Mouse (Mus musculus): ENCODE measurements around the gene Cdyl2.

Cdyl2 gene

DNA sequence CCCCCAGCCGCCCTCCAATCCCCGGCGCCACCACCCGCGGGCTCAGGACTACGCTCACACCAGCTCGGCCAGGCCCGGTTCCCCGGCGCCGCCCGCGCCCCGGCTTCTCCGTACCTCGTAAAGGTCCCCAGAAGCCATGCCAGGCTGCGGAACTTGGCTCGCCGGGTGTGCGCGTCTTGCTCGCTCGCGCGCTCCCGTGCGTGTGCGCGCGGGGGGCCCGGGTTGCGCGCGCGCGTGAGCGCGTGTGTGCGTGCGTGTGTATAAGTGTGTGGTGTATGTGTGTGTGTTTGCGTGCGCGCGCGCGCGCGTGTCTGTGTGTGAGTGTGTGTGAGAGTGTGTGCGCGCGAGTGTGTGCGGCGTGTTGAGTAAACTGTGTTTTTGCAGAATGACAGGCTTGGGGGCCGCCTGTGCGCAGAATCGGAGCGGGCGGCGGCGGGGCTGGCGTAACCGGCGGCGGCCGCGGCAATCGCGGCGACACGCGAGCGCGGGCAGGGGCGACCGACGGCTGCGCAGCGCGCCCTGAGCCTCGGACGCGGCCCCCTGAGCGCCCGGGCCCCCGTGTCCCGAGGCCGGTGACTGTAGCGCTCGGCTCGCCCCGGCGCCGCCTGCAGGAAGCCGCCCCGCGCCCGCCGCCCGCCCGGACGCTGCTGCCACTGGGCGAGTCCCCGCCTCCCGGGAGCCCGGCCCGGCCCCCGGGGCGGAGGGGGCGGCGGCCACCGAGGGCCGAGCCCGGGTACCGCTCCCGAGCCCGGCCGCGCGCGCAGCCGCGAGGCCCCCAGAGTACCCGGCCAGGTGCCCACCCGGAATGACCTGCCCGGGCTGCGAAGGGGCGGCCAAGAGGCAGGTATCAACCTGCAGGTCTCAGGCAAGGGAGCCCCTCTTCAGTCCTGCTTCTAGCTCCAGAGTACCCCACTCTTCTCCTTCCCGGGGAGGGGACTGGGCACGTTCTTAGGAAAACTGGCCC, at the start of gene Cdyl2:
Gene Cdyl2 (minus strand): TSS at position 308 of the 964 bp plus-strand sequence.
- DNase-seq (ENCODE audit: low spot score in 2 of 2): peak; percentile 78 to 90

DNA sequence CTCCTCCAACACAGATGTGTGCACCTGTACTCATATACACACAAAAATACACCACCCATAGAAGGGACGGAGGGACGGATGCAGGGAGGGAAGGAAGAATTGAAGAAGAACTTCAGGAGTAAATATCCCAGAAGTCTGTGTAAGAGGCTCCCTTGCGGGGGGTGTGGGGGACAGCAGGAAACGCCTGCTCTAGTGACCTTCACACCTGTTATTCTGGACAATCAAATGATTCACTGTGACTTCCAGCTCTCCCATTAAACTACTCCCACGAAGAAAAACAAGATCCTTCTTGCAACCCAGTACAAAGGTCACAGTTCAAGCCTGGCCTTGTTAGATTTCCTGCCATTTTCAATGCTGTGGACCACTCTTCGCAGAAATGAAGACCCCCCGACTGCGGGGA, 47.8 kb upstream of the Cdyl2 start:
- DNase-seq (ENCODE audit: low spot score in 2 of 2): no peak

- no peak for DNase-seq (ENCODE audit: low spot score in 2 of 2)
These were observed 41.4 kb upstream of the Cdyl2 start for GRCm38 (mm10) chr8:116774220-116774619.

DNA sequence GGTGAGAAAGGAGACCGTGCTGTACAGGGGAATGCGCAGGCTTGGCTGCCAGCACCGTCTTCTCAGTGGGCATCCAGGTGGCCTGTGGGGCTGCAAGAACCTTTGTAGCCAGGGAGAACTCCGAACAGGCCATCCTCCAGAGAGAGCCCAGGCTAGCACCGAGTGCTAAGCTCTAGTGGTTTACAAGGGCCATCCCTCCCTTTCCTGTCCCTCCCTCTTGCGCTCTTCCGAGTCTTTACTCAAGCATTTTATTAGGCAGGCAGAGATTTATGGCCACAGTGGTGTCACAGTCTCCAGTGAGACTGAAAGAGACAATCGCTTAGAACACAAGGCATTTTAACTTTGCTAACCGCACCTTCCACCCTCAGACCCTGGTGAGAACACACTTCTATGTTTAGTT, 39.9 kb upstream of the Cdyl2 start:
- DNase-seq (ENCODE audit: low spot score in 2 of 2): no peak

DNA sequence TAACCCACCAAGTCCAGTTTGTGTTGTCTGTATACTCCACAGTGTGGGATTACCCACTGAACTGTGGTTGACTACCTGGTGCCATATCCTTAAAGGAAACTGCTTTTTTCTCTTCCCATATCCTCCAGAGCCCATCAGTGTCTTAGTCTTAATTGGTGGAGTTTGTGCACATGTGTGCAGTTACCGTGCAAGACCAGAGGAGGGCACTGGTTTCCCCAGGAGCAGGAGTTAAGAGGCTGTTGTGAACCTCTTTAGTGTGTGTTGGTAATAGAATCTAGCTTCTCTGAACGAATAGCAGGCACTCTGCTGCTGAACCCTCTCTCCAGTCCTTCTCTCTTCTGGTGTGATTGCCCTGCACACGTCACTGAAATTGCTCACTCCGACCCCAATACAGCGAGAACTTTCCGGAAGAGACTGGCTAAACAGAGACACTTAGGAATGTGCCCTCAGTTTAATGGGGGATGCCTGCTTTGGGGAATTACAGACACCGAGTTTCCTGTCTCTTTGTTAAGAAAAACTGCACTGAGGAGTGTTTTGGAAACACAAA, 39.1 kb upstream of the Cdyl2 start:
- DNase-seq (ENCODE audit: low spot score in 2 of 2): no peak

- DNase-seq (ENCODE audit: low spot score in 2 of 2): no peak
These were observed 38.0 kb upstream of the Cdyl2 start for GRCm38 (mm10) chr8:116770756-116771155.

- DNase-seq (ENCODE audit: low spot score in 2 of 2): no peak
These were observed 23.4 kb upstream of the Cdyl2 start for GRCm38 (mm10) chr8:116756174-116756573.

- no peak for DNase-seq (ENCODE audit: low spot score in 2 of 2)
These were observed 22.8 kb upstream of the Cdyl2 start for GRCm38 (mm10) chr8:116755557-116755956.

GRCm38 (mm10) chr8:116740726-116741125, 7.9 kb upstream of the Cdyl2 start:
- no peak for DNase-seq (ENCODE audit: low spot score in 2 of 2)

GRCm38 (mm10) chr8:116735306-116735705, 2.5 kb upstream of the Cdyl2 start:
- DNase-seq (ENCODE audit: low spot score in 2 of 2): peak; percentile 30 to 31

DNA sequence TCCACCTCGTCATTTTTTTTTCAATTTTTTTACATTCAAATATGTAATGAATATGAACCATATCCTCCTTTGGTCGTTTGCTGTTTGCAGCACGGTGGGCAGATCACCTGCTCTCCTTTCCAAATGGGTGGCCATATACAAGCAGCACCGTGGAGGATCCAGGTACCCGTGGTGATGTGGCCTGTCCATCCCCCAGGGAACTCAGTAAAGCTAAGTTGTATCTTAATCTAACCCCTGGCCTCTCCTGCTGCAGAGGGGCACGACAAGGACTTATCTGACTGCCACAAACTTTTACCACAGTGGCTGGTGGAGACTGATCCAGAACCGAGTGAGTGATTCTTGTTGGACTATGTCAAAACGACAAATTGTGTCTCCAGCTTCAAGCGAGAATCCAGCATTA, 1.4 kb upstream of the Cdyl2 start:
- DNase-seq (ENCODE audit: low spot score in 2 of 2): no peak

- DNase-seq (ENCODE audit: low spot score in 2 of 2): no peak
These were observed 840 bp upstream of the Cdyl2 start for GRCm38 (mm10) chr8:116733648-116734014.

DNA sequence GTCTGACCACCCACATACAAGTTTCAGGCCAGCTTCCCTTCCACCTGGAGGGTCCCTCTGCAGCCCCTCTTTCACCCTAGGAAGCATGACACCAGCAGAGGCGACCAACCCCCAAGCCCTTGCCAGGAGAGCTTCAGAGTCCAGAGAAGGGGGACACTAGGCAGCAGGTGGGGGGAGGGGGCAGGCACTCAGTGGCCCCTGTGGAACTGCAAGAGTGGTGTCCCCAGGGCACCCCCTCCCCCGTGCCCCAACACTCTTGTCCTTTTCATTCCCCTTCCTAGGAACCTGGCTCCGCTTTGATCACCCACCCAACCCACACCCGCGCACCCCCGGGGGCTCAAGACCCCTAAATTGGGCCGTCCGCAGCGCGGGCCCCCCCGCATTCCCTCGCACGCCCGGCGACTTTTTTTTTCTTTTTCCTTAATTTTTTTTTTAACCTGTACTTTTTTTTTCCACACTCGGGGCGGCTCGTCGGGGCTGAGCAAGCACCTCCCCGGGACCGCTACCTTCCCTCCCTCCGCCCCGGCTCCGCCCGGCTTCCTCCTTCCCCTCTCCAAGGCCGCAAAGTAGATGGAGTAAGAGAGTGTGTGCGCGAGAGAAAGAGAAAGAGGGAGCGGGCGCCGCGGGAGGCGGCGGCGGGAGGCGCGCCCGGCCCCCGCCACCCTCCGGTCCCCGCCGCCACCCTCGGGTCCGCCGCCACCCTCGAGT, 661 bp downstream of the Cdyl2 start:
- DNase-seq (ENCODE audit: low spot score in 2 of 2): no peak

GRCm38 (mm10) chr8:116721451-116721850, 11.3 kb downstream of the Cdyl2 start:
- DNase-seq (ENCODE audit: low spot score in 2 of 2): no peak

DNA sequence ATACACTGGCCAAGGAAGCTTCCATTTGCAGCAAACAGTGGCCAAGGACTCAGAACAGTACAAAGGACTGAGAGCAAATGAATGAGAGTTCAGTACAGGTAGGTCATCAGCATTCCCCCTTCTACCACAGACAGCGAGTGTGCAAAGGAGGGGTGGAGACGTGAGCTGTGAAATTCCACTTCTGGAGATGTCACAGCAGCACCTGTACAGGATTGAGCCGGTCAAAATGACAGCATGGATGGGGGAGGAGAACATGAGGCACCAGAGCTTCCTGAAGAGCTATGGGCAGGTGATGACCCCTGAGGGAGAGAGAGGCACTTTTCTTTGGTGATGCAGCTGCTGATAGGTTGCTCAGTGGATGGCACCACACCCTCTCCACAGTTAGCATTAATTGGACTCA, 25.3 kb downstream of the Cdyl2 start:
- no peak for DNase-seq (ENCODE audit: low spot score in 2 of 2)

DNA sequence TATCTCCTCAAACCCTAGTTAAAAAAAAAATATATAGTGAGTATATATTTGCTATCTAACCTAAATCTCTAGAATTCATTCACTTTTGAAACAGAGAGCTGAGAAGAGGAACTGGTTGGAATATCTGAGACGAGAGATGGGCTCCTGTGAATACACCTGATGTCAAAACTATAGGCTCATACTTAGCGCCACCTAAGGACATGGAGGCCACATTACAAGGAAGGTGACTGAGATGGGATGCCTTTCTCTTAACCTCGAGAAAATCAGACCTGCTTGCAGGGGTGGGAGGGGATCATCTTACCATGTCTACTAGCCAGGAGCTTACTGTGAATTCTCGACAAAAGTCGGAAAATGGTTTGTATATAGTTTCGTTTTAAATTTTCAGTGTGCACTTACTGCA, 30.3 kb downstream of the Cdyl2 start:
- no peak for DNase-seq (ENCODE audit: low spot score in 2 of 2)

- no peak for DNase-seq (ENCODE audit: low spot score in 2 of 2)
These were observed 39.9 kb downstream of the Cdyl2 start for GRCm38 (mm10) chr8:116692931-116693330.

DNA sequence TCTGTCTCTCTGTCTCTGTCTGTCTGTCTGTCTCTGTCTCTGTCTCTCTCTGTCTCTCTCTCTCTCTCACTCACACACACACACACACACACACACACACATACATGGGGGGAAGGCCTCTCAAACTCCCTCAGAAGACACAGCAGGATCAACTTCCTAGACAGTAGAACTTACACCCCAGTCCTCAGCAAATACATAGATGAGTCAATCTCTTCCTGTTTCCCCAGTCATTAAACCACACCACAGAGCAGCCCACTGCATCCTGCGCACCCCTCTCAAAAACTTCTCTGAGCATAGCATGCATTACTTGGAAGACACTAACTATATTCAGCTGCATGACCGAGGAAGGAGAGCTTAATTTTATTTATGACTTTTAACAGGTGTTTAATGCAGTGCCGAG, 43.0 kb downstream of the Cdyl2 start:
- no peak for DNase-seq (ENCODE audit: low spot score in 2 of 2)

DNA sequence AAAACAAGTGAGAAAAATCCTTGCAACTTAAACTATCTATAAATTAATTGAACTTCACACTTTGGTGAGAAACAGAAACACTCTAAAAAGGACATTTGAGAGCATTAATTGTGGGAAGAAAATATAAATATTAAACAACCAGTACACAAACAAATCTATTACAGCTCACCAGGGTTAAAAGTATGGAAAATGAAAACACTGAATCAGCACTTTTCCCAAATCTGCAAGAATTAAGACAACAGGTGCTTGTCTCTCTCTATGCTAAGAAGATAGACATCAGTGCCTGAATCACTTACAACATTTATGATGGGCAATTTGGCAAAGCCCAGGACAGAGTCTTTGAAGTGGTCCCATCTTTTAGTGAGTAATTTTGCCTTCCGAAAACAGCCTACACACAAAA, 56.6 kb downstream of the Cdyl2 start:
- no peak for DNase-seq (ENCODE audit: low spot score in 2 of 2)

DNA sequence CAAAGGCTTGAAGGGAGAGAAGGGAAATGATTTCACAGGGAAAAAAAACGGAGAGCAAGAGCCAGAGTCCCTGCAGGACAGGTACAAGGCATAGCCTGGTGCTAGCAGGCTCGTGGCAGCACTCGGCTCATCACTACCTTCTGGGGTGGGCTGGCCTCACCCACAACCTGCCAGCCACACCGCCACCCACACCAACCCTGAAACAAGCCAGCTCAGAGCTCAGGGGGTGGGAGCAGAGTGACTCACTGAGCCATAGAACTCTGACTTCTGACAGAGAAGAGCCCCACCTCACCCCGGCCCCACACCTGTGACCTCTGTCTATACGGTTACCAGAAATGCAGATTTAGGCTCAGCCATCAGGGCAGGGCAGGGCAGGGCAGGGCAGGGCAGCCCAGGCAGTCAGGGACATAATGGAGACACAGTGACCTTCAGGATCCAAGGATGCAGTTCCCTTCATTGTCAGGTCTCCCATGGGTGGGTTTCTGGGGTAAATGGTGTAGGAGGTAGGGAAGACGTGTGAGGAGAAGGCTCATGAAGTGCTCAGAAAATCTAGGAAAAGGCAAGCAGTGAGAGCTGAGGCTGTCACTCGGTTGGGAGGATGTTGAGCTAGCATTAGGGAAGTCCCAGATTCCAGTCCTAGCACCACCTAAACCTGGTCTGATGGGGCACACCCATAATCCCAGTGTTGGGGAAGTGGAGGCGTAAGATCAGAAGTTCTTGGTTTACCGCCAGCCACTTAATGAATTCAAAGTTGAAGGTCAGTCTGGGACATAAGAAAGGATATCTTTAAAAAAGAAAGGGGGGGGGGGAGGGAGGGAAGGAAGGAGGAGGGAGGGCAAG, 58.6 kb downstream of the Cdyl2 start:
- peak; percentile 17 to 38 for DNase-seq (ENCODE audit: low spot score in 2 of 2)

GRCm38 (mm10) chr8:116673493-116673892, 59.3 kb downstream of the Cdyl2 start:
- DNase-seq (ENCODE audit: low spot score in 2 of 2): no peak

- no peak for DNase-seq (ENCODE audit: low spot score in 2 of 2)
These were observed 59.7 kb downstream of the Cdyl2 start for GRCm38 (mm10) chr8:116673052-116673451.

Data from right cerebral cortex, postnatal 36 days (tissue).